Mouse (Mus musculus): ENCODE data around the gene Dnm1.

- no peak for TF ChIP-seq CTCF (IDR thresholded peaks at IDR 0.05; ENCODE audit: low read depth, low read length)
- TF ChIP-seq POLR2A (IDR thresholded peaks at IDR 0.05; ENCODE audit: extremely low read depth, insufficient read depth, low read length): no peak
These were observed 27.8 kb downstream of the Dnm1 start for GRCm38 (mm10) chr2:32325342-32325741.
